8 mouse cellular contexts compared by ENCODE assay signal in genomic region chr12:71016503-71017241, GRCm38 (mm10). TPM values are rescaled to one million over a fixed set of nuclear protein-coding genes. Genes with fewer than 3 reads are reported as not detected.
DNase-seq lines count a peak whose midpoint lies in the region; ATAC-seq and TF ChIP-seq lines count a peak whose summit lies in the region.

No protein-coding gene starts in this region.

- WGBS in intestine, postnatal 0 days = 1% methylated on average over 46 of the region's 82 CpGs
- WGBS in lung, adult 2 months = 1% methylated on average over 61 of the region's 82 CpGs

- no peaks in the 10 kb centered on the region for H3K27me3 ChIP-seq in intestine, postnatal 0 days (replicated peaks; ENCODE audit: control insufficient read depth, insufficient read depth, low read length)

- TF ChIP-seq CTCF in intestine, postnatal 0 days (IDR thresholded peaks at IDR 0.05; ENCODE audit: low read depth) = no peak
- TF ChIP-seq CTCF in lung, adult 2 months (IDR thresholded peaks at IDR 0.05; ENCODE audit: insufficient read depth, low read length) = no peak

- peak; percentile 14; the same call in 1 of the 2 replicates for ATAC-seq in intestine, postnatal 0 days

- H3K4me3 ChIP-seq in intestine, postnatal 0 days (ENCODE audit: low read depth, low read length) = peak overlapping the region; percentile 98
- peak overlapping the region; percentile 81 for H3K4me3 ChIP-seq in lung, adult 2 months (replicated peaks; ENCODE audit: extremely low read depth, low read depth, low read length)

- intact Hi-C loops in left cerebral cortex, postnatal 36 days (cut with DNase I) = loop anchor here (5.0 kb wide), 2 partner anchors 49 to 121 kb away; partner anchors contain the start of genes 2700049A03Rik and Timm9
- intact Hi-C loops in left cerebral cortex, postnatal 25 days (cut with DNase I) = no loop called here

- DNase-seq in left cerebral cortex, postnatal 36 days (ENCODE audit: low spot score in 2 of 2) = peak; percentile 8 to 22
- no peak for DNase-seq in left cerebral cortex, postnatal 25 days (ENCODE audit: low spot score in 2 of 2)
- peak; percentile 50 for DNase-seq in cerebellum, adult 9-10 months
- peak; percentile 41 to 54 for DNase-seq in gastrocnemius, postnatal 4 days (ENCODE audit: low spot score in 2 of 2)
- DNase-seq in lung, adult 2 months = peak; percentile 59
- DNase-seq in ovary, postnatal 10 days (ENCODE audit: low spot score) = peak; percentile 31
- peak; percentile 51 for DNase-seq in urinary bladder, postnatal 14 days (ENCODE audit: low spot score)

- H3K9ac ChIP-seq in intestine, postnatal 0 days (ENCODE audit: low read depth, low read length) = peak overlapping the region; percentile 96

- H3K27ac ChIP-seq in intestine, postnatal 0 days (ENCODE audit: low read depth, low read length) = peak overlapping the region; percentile 98

- H3K4me1 ChIP-seq in intestine, postnatal 0 days (replicated peaks; ENCODE audit: control insufficient read depth, insufficient read depth, low read length) = no peaks in the 10 kb centered on the region
- H3K4me1 ChIP-seq in lung, adult 2 months (ENCODE audit: control insufficient read depth, insufficient read depth, low read length) = peaks cover 13% of the 10 kb centered on the region

- peak; percentile 49; the same call in 1 of the 2 replicates for TF ChIP-seq POLR2A in lung, adult 2 months (IDR thresholded peaks at IDR 0.05; ENCODE audit: borderline replicate concordance, extremely low read depth, low read depth, low read length)

- no peaks in the 10 kb centered on the region for H3K9me3 ChIP-seq in intestine, postnatal 0 days (ENCODE audit: control insufficient read depth)

- peak overlapping the region; percentile 79 for H3K4me2 ChIP-seq in intestine, postnatal 0 days (replicated peaks; ENCODE audit: low read depth)

- H3K36me3 ChIP-seq in intestine, postnatal 0 days (ENCODE audit: control insufficient read depth, insufficient read depth) = peaks cover 22% of the 10 kb centered on the region

RNA-seq across cellular contexts. Expression of gene Arid4a, which starts 0.9 kb away (rescaled TPM):
- total RNA-seq in left cerebral cortex, postnatal 36 days (2021) = 10 to 100 TPM; 32.0 to 36.5 TPM
- total RNA-seq in left cerebral cortex, postnatal 25 days (2021) = 10 to 100 TPM; 37.0 to 37.1 TPM
- 10 to 100 TPM; 14.6 to 15.0 TPM for total RNA-seq in gastrocnemius, postnatal 4 days (2021)
- 23.2 and 27.4 TPM in 2 replicates for polyA plus RNA-seq in intestine, postnatal 0 days (2015; fragmentation: Nextera tagmentation; extraction: Ambion mirVana)
- 4.1 and 5.4 TPM in 2 replicates for polyA plus RNA-seq in lung, adult 2 months (2012; rRNA removed)

RNA-seq across cellular contexts. Expression of gene Psma3, which starts 42.3 kb away (rescaled TPM):
- 100 to 1,000 TPM; 175 to 184 TPM for total RNA-seq in left cerebral cortex, postnatal 36 days (2021)
- total RNA-seq in left cerebral cortex, postnatal 25 days (2021) = 100 to 1,000 TPM; 202 to 204 TPM
- 100 to 1,000 TPM; 344 to 430 TPM for total RNA-seq in gastrocnemius, postnatal 4 days (2021)
- 365 and 387 TPM in 2 replicates for polyA plus RNA-seq in intestine, postnatal 0 days (2015; fragmentation: Nextera tagmentation; extraction: Ambion mirVana)
- polyA plus RNA-seq in lung, adult 2 months (2012; rRNA removed) = 14.9 and 30.0 TPM in 2 replicates

Comparison
In these comparisons a context has a peak if more than half of its experiments do, and no peak if none do; other contexts are left out.
1. DNase-seq: peak in left cerebral cortex, postnatal 36 days (2 of 2), cerebellum, adult 9-10 months (single experiment), gastrocnemius, postnatal 4 days (2 of 2), lung, adult 2 months (single experiment), ovary, postnatal 10 days (single experiment) and urinary bladder, postnatal 14 days (single experiment); none in left cerebral cortex, postnatal 25 days (0 of 2).